Mouse (Mus musculus): ENCODE results near the gene Cers3. TPM values are rescaled to one million over a fixed set of nuclear protein-coding genes. Genes with fewer than 3 reads are reported as not detected.

Cers3 gene
- total and polyA plus RNA-seq, 2 experiments: 0.10 TPM; not detected in 1

DNA sequence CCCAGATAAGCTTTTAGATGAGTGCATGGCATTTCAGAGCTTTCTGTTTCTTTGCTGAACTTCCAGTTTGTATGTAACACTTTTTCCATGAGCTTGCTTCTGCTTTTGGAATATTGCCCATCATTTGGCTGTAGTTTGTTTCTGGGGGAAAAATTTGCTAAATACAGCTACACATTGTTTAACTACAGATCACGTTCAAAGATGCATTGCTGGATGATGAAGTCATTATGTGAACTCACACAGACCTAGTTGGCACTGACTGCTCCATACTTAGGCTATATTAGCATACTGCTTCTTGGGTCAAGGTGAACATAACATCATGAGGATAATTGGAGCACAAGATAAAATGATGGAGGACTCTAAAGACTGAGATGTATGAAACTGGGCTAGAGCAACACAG, 53.6 kb downstream of the Cers3 start:
- H3K4me1 ChIP-seq (ENCODE audit: control insufficient read depth, insufficient read depth, low read length): no peaks in the 10 kb centered on the region; the same call in none of the 2 replicates
- no peak for TF ChIP-seq CTCF (IDR thresholded peaks at IDR 0.05; ENCODE audit: low read depth, low read length)
- no peak for TF ChIP-seq POLR2A (IDR thresholded peaks at IDR 0.05; ENCODE audit: extremely low read depth, insufficient read depth, low read length)
- no peak overlapping the region for H3K9ac ChIP-seq (ENCODE audit: low read depth, low read length)
- no peak for DNase-seq (ENCODE audit: extremely low read depth, low read depth, low spot score)
- no peak overlapping the region for H3K27ac ChIP-seq (replicated peaks; ENCODE audit: insufficient read depth, low read depth, low read length)
- WGBS: 37% methylated on average over 1 of the region's 1 CpGs
- no peaks in the 10 kb centered on the region for H3K79me2 ChIP-seq (ENCODE audit: control insufficient read depth, insufficient read depth, low read length)
- H3K4me3 ChIP-seq (ENCODE audit: insufficient read depth, low read depth, low read length): no peak overlapping the region
- no peaks in the 10 kb centered on the region for H3K36me3 ChIP-seq (ENCODE audit: control insufficient read depth, insufficient read depth, low read length)
- no peaks in the 10 kb centered on the region for H3K27me3 ChIP-seq (ENCODE audit: control insufficient read depth, insufficient read depth, low read length)

DNA sequence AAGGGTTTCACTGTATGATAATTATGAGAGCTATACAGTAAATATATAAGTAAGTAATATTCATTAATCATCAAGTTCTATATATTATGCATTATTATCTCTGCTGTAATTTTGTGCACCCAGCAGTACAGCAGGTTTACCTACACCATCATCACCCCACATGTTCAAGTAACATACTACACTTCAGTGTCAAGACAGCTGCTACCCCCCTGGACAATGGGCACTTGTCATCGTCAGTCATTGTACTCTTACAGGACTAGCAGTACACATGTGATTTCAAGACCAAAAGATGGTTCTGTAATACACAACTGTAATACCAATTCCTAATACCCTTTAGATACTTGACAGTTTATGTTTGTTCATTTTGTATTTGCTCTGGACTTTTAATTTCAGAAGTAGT, 54.0 kb downstream of the Cers3 start:
- Histone ChIP-seq H3K36me3 (ENCODE audit: control insufficient read depth, insufficient read depth, low read length) (no peaks in the 10 kb centered on the region), H3K9ac (ENCODE audit: low read depth, low read length) (no peak overlapping the region), H3K27me3 (ENCODE audit: control insufficient read depth, insufficient read depth, low read length) (no peaks in the 10 kb centered on the region), H3K27ac (replicated peaks; ENCODE audit: insufficient read depth, low read depth, low read length) (no peak overlapping the region), H3K79me2 (ENCODE audit: control insufficient read depth, insufficient read depth, low read length) (no peaks in the 10 kb centered on the region), H3K4me3 (ENCODE audit: insufficient read depth, low read depth, low read length) (no peak overlapping the region), H3K4me1 (ENCODE audit: control insufficient read depth, insufficient read depth, low read length) (no peaks in the 10 kb centered on the region; the same call in none of the 2 replicates)
- no peak for TF ChIP-seq POLR2A (IDR thresholded peaks at IDR 0.05; ENCODE audit: extremely low read depth, insufficient read depth, low read length)
- no peak for TF ChIP-seq CTCF (IDR thresholded peaks at IDR 0.05; ENCODE audit: low read depth, low read length)
- no peak for DNase-seq (ENCODE audit: extremely low read depth, low read depth, low spot score)
- 89% methylated on average over 1 of the region's 1 CpGs for WGBS

DNA sequence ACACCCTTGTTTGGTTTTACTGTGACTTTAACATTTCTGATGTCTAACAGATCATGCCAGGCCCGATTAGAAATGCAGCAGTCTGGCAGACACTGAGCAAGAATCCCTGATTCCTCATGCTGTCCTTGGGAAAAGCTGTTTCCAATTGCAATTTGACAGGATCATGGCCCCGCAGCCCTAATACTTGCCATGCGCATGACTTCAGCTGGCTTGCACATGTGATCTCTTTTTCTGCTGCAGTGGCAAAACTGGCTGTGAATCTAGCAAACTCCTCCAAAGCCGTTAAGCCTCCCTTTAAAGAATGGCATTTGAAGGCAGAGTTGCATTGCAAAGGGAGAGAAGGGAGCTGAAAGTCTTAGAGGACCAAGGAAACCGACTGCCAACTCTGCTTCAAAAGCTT, 55.5 kb downstream of the Cers3 start:
- Histone ChIP-seq H3K79me2 (ENCODE audit: control insufficient read depth, insufficient read depth, low read length) (no peaks in the 10 kb centered on the region), H3K36me3 (ENCODE audit: control insufficient read depth, insufficient read depth, low read length) (no peaks in the 10 kb centered on the region), H3K27me3 (ENCODE audit: control insufficient read depth, insufficient read depth, low read length) (no peaks in the 10 kb centered on the region), H3K4me1 (ENCODE audit: control insufficient read depth, insufficient read depth, low read length) (no peaks in the 10 kb centered on the region; the same call in none of the 2 replicates), H3K27ac (replicated peaks; ENCODE audit: insufficient read depth, low read depth, low read length) (no peak overlapping the region), H3K4me3 (ENCODE audit: insufficient read depth, low read depth, low read length) (no peak overlapping the region), H3K9ac (ENCODE audit: low read depth, low read length) (no peak overlapping the region)
- WGBS: 71% methylated on average over 5 of the region's 5 CpGs
- TF ChIP-seq POLR2A (IDR thresholded peaks at IDR 0.05; ENCODE audit: extremely low read depth, insufficient read depth, low read length): no peak
- no peak for TF ChIP-seq CTCF (IDR thresholded peaks at IDR 0.05; ENCODE audit: low read depth, low read length)
- DNase-seq (ENCODE audit: extremely low read depth, low read depth, low spot score): no peak

DNA sequence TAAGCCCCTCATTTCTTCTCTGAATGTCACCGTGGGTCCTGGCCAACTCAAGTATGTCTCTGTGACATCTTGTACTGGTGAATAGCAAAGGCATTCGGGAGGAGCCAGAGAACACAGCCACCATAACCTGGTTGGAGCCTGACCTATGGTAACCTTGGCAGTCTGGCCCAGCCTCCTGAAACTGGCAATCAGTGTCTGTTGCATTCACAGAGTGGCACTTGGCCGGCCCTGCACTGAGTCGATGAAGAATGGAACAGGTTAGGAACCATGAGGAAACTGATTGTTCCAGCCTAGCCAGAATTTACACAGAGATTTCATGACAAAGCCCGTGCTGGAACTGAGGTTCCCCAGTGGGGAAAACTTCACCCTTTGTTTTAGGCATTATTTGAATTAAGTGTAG, 57.5 kb downstream of the Cers3 start:
- peak; percentile 85 for DNase-seq (ENCODE audit: extremely low read depth, low read depth, low spot score)
- Histone ChIP-seq H3K36me3 (ENCODE audit: control insufficient read depth, insufficient read depth, low read length) (no peaks in the 10 kb centered on the region), H3K27ac (replicated peaks; ENCODE audit: insufficient read depth, low read depth, low read length) (no peak overlapping the region), H3K79me2 (ENCODE audit: control insufficient read depth, insufficient read depth, low read length) (no peaks in the 10 kb centered on the region), H3K4me3 (ENCODE audit: insufficient read depth, low read depth, low read length) (no peak overlapping the region), H3K9ac (ENCODE audit: low read depth, low read length) (no peak overlapping the region), H3K4me1 (ENCODE audit: control insufficient read depth, insufficient read depth, low read length) (no peaks in the 10 kb centered on the region; the same call in none of the 2 replicates), H3K27me3 (ENCODE audit: control insufficient read depth, insufficient read depth, low read length) (no peaks in the 10 kb centered on the region)
- 44% methylated on average over 5 of the region's 5 CpGs for WGBS
- no peak for TF ChIP-seq POLR2A (IDR thresholded peaks at IDR 0.05; ENCODE audit: extremely low read depth, insufficient read depth, low read length)
- TF ChIP-seq CTCF (IDR thresholded peaks at IDR 0.05; ENCODE audit: low read depth, low read length): no peak

DNA sequence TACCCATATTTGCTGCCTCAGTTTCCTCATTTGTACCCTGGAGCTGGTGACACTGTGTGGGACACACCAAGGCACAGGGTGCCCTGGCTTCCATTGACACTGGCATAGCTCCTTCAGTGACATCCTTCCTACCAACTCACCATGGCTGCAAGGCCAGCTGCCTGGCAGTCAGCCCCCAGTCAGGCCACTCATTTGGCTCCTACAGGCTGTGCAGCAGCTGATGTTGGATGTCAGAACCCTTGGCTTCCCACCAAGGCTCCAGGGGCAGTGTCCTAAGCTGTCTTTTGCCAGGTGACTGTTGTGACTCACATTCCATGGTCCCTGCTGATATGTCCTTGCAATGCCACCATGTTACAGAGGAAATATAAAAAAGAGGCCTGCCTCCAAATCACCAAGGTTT, 58.5 kb downstream of the Cers3 start:
- no peak overlapping the region for H3K4me3 ChIP-seq (ENCODE audit: insufficient read depth, low read depth, low read length)
- H3K27ac ChIP-seq (replicated peaks; ENCODE audit: insufficient read depth, low read depth, low read length): no peak overlapping the region
- no peaks in the 10 kb centered on the region for H3K36me3 ChIP-seq (ENCODE audit: control insufficient read depth, insufficient read depth, low read length)
- TF ChIP-seq POLR2A (IDR thresholded peaks at IDR 0.05; ENCODE audit: extremely low read depth, insufficient read depth, low read length) (no peak), CTCF (IDR thresholded peaks at IDR 0.05; ENCODE audit: low read depth, low read length) (no peak)
- DNase-seq (ENCODE audit: extremely low read depth, low read depth, low spot score): peak; percentile 83
- H3K9ac ChIP-seq (ENCODE audit: low read depth, low read length): no peak overlapping the region
- no peaks in the 10 kb centered on the region for H3K27me3 ChIP-seq (ENCODE audit: control insufficient read depth, insufficient read depth, low read length)
- no peaks in the 10 kb centered on the region for H3K79me2 ChIP-seq (ENCODE audit: control insufficient read depth, insufficient read depth, low read length)
- H3K4me1 ChIP-seq (ENCODE audit: control insufficient read depth, insufficient read depth, low read length): no peaks in the 10 kb centered on the region; the same call in none of the 2 replicates

DNA sequence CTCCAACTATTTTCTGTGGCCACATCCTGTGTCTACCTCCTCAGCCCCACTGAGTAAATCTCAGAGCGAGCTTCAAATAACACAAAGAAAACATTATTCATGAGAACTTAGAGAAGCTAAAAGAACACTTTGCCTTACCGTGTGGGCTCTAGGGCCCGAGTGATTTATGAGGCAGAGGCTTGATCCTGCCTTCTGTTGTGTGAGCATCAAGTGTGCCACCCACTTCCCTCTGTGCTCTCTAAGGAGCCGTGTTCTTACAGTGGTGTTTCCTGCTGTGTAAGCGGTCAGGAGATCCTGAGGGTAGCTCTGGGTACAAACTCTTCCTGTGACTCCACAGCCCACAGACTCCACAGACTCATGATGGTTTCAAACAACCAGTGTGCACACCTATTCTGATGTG, 60.5 kb downstream of the Cers3 start:
- whole genome bisulfite sequencing: 70% methylated on average over 5 of the region's 5 CpGs
- no peaks in the 10 kb centered on the region for H3K27me3 ChIP-seq (ENCODE audit: control insufficient read depth, insufficient read depth, low read length)
- no peaks in the 10 kb centered on the region for H3K79me2 ChIP-seq (ENCODE audit: control insufficient read depth, insufficient read depth, low read length)
- no peaks in the 10 kb centered on the region for H3K36me3 ChIP-seq (ENCODE audit: control insufficient read depth, insufficient read depth, low read length)
- no peak overlapping the region for H3K9ac ChIP-seq (ENCODE audit: low read depth, low read length)
- TF ChIP-seq POLR2A (IDR thresholded peaks at IDR 0.05; ENCODE audit: extremely low read depth, insufficient read depth, low read length): no peak
- TF ChIP-seq CTCF (IDR thresholded peaks at IDR 0.05; ENCODE audit: low read depth, low read length): no peak
- no peak for DNase-seq (ENCODE audit: extremely low read depth, low read depth, low spot score)
- no peak overlapping the region for H3K27ac ChIP-seq (replicated peaks; ENCODE audit: insufficient read depth, low read depth, low read length)
- H3K4me1 ChIP-seq (ENCODE audit: control insufficient read depth, insufficient read depth, low read length): no peaks in the 10 kb centered on the region; the same call in 1 of the 2 replicates
- no peak overlapping the region for H3K4me3 ChIP-seq (ENCODE audit: insufficient read depth, low read depth, low read length)

All from liver, adult 2 months (tissue).